Mouse (Mus musculus) brain, embryonic 14.5 days (tissue): ENCODE data around the gene Ermard. TPM values are rescaled to one million over a fixed set of nuclear protein-coding genes. Genes with fewer than 3 reads are reported as not detected.
A peak's percentile ranks its signal among the peaks of the same experiment; 100 is the strongest.

Source experiments
- DNase-seq: peaks from one replicate; pipeline ENCODE4 v3.0.0-alpha.2; 2011; ENCODE audit warnings: low read depth
- CTCF ChIP-seq: fragments of 200-500 bp; IDR thresholded peaks from 2 replicates; pipeline ENCODE4 v1.5.1; 2012; ENCODE audit warnings: inconsistent platforms, mild to moderate bottlenecking, moderate library complexity, borderline replicate concordance; ENCODE audit not compliant: insufficient read depth, insufficient read length; ENCODE audit errors: extremely low read depth
- POLR2A ChIP-seq: fragments of 200-500 bp; IDR thresholded peaks from 2 replicates; pipeline ENCODE4 v1.6.1; 2012; ENCODE audit warnings: mild to moderate bottlenecking, inconsistent platforms, borderline replicate concordance; ENCODE audit not compliant: poor library complexity, insufficient read depth, insufficient read length, severe bottlenecking; ENCODE audit errors: extremely low read depth
- polyA plus RNA-seq: library from polyadenylated mRNA; depleted of rRNA; stranded (reverse); fragments of >200 nt; gene quantifications from 2 replicates; pipeline ENCODE4 v1.2.3, GENCODE M21; 2012; rRNA removed

The Ermard gene
- polyA plus RNA-seq, 1 experiment = 87.7 TPM

- no peak for DNase-seq
- no peak for TF ChIP-seq CTCF
- TF ChIP-seq POLR2A = no peak
Observed at GRCm38 (mm10) chr17:15129630-15130287, 88.8 kb downstream of the Ermard start.

GRCm38 (mm10) chr17:15130288-15130656 lies 89.3 kb downstream of the Ermard start:
- TF ChIP-seq POLR2A = no peak
- no peak for DNase-seq

GRCm38 (mm10) chr17:15134905-15135669 lies 94.1 kb downstream of the Ermard start:
- DNase-seq = peak; percentile 5

GRCm38 (mm10) chr17:15137443-15137842 lies 96.4 kb downstream of the Ermard start:
- DNase-seq = peak; percentile 28
- TF ChIP-seq CTCF (no peak), POLR2A (no peak)

More at GRCm38 (mm10) chr17:15134905-15135669, 94.1 kb downstream of the Ermard start:
- TF ChIP-seq CTCF (no peak), POLR2A (no peak)

Other genes starting within 250 kb of the Ermard start
- gene Wdr27, start 98.0 kb upstream of the Ermard start, polyA plus RNA-seq = 4.7 and 5.1 TPM in 2 replicates
- gene 1600012H06Rik, start 98.0 kb upstream of the Ermard start, polyA plus RNA-seq = 18.7 and 22.3 TPM in 2 replicates
- 65.6 and 67.1 TPM in 2 replicates for gene Phf10, start 79.9 kb upstream of the Ermard start, polyA plus RNA-seq
- gene 9030025P20Rik, start 62.7 kb upstream of the Ermard start, polyA plus RNA-seq = 16.5 and 23.3 TPM in 2 replicates
- gene Gm3417, start 62.4 kb upstream of the Ermard start, polyA plus RNA-seq = 0.33 TPM in 1 of 2 replicates, not detected in the other
- 6.2 and 9.0 TPM in 2 replicates for gene Gm3435, start 31.0 kb upstream of the Ermard start, polyA plus RNA-seq
- 0.31 TPM in 1 of 2 replicates, not detected in the other for gene Tcte3, start 280 bp downstream of the Ermard start, polyA plus RNA-seq
- gene Gm3448, start 329 bp downstream of the Ermard start, polyA plus RNA-seq = 3.4 and 4.7 TPM in 2 replicates